Mouse (Mus musculus): ENCODE data around the gene Sptb. TPM values are rescaled to one million over a fixed set of nuclear protein-coding genes. Genes with fewer than 3 reads are reported as not detected.

The Sptb gene
- total RNA-seq, 2 experiments from 2014 or later, result 121 to 125 TPM

- no peak for DNase-seq
Measured at GRCm38 (mm10) chr12:76576061-76576460, 134.3 kb downstream of the Sptb start.

GRCm38 (mm10) chr12:76574815-76575214 lies 135.5 kb downstream of the Sptb start:
- DNase-seq, result no peak

- no peak for DNase-seq
Measured at GRCm38 (mm10) chr12:76573381-76573780, 137.0 kb downstream of the Sptb start.

DNA sequence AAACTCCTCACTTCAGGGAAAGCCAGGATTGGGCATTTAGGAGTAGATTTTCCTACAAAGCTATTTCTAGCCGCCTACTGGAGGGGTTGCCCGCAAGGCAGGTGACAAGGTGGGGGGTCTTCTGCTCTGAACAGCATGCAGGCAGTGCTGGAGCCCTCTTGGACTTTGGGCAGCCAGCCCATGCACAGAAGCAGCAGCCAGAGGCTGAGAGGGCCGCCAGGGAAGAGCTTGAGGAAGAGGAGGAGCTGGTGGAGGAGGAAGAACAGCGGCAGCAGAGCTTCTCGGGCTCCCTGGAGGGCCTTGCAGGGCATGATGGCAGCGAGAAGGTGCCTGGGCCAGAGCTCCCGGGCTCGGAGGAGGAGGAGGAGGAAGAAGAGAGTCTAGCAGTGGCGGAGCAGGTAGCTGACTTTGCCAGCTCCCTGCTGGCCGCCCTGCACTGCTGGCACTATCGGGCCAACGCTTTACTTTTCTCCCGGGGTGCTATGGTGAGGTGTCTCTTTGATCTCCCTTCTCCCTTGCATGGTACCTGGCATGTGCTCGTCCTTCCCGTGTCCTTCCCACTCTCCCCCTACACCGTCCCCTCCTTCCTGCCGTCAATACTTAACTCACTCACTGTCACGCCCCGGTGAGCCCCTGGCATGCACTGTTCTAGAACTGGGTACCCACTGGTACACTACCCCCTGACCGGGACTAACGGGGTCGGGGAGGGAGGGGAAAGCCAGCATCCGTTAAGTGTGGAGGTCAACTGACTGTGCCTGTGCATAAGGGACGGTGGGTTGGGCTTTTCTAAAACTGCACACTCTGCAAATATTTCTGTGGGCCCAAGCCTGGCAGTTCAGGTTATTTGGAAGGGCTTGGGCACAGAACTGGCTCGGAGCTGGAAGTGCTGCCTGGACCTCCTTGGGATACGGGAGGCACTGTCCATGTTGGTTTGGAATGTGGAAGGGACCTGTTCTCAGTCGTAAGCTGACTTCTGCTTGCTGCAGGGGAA lies 137.8 kb downstream of the Sptb start:
- DNase-seq, result no peak

GRCm38 (mm10) chr12:76571266-76571665 lies 139.1 kb downstream of the Sptb start:
- DNase-seq, result no peak

DNA sequence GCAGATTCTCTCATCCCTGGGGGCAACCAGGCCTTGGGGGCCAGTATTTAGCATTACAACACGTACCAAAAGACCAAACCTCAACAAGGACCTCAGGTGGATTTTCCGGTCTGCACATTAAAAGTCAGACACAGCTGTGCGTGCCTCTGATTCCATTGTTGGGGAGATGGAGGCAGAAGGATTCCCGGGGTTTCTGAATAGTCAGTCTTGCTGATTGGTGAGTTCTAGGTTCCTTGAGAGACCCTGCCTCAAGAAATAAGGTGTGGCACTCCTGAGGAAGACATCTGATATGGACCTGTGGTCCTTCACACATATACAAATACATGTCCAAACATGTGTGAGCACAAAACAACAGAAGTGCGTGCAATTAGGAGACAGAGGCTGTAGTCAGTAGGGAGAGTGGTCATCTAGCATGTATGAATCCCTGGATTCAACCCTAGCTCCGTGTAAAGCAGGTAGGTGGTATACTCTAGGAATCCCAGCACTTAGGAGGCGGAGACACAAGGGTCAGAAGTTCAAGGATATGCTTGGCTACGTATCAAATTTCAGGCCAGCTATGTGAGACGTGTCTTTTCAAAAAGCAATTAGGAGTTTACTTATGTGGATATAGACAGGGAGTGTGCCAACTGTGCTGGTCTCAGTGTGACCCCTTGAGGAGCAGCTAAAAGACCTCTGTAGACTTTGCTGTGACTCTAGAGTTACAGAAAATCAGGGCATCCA lies 140.0 kb downstream of the Sptb start:
- no peak for DNase-seq

DNA sequence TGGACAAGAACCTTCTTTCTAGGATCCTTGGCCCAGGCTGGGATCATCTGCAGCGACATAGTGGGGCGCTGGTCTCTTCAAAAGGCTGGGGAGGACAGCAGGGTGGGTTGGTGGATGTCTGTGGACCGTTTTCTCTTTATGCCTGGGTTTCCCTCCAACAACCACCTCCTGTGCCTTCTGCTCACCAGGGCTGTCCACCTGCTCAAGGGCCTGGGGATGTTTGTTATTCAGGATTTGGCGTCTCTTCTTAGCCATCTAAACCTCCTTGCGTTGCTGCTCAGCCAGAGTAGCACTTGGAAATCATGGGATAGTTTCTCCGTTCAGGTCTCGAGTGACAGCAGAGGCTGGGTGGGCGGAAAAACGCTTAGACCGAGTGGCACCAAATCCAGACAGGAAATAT lies 144.1 kb downstream of the Sptb start:
- no peak for DNase-seq

GRCm38 (mm10) chr12:76562196-76562595 lies 148.2 kb downstream of the Sptb start:
- DNase-seq, result no peak

DNA sequence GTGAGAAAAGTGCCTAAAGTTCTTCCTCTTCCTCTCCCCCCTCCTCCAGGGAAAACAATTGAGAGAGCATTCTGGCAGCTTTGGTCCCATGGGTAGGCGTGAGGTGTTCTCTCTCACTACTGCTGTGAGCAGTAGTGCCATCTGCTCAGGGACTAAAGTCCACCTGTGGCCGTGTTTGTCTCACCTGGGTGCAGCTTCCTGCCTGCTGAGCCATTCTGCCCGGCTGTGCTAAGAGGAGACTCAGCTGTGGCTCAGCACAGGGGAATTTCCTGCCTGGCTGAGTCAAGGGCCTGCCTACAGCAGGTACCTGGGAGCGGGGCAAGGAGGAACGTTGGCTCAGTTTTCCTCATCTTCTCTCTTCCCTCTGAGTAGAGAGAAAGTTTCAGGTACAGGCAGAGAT lies 152.1 kb downstream of the Sptb start:
- no peak for DNase-seq

DNA sequence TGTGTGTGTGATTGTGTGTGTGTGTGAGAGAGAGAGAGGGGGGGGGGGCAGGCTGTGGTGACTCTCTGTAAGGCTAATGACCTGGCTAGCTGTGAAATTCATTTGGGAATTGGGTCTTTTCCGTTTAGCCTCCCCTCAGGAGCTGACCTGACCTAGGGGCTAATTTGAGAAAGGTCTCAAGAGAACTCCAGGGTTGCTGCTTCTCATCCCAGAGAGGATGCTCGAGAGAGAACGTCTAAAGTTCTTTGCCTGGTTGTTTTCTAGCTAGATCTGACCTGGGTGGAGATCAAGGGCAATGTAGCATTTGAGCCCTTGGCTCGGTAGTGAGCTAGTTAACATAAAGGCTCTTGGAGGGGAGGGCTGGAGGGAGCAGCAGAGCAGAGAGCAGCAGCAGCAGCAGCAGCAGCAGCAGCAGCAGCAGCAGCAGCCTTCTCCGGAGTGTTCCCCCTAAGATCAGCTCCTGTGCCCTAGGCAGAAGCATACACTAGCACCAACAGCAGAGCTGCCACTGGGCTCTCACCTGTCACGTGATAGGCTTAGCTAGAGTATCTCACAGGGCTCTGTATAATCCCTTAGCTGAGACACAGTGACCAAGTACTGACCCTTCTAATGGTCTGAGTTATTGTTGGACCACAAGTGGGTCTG lies 153.5 kb downstream of the Sptb start:
- DNase-seq, result peak; percentile 7

DNA sequence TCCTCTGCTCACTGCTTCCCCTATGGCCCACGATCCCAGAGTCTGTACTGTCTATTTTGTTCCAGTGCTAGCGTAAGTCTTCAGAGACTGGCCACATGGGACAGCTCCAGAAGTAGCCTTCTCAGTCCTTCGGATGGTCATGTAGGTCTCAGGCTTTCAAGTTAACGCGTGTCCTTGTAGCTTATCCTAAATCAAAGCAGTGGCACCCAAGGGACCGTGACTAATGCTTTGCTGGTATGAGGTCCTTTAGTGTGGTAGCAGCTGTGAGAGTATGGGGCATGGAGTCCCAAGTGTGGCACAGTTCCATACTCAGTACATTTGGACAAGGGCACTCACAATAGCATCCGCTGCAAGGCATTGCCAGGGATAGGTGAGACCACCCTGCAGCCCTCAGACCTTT lies 154.2 kb downstream of the Sptb start:
- DNase-seq, result peak; percentile 5

GRCm38 (mm10) chr12:76554871-76555386 lies 155.4 kb downstream of the Sptb start:
- DNase-seq, result no peak

- DNase-seq, result peak; percentile 45
Measured at GRCm38 (mm10) chr12:76554392-76554791, 156.0 kb downstream of the Sptb start.

DNA sequence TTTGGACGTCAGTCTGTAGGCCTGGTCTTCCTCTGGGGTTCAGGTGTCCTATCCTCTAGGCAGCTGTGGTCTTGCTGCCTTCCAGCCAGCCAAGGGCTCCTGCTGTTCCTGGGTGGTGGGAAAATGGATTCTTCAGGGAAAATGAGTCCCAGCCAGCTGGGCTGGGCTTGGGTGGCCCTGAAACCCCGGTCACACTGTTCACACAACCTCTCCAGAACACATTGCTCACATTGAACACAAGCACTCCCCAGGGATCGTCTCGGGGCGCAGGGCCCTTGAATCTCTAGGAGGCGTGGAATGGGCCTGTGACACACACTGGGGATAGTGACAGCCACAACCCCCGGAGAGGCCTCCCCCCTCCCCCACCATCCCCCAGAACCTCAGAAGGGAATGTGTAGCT lies 156.4 kb downstream of the Sptb start:
- DNase-seq, result peak; percentile 72

DNA sequence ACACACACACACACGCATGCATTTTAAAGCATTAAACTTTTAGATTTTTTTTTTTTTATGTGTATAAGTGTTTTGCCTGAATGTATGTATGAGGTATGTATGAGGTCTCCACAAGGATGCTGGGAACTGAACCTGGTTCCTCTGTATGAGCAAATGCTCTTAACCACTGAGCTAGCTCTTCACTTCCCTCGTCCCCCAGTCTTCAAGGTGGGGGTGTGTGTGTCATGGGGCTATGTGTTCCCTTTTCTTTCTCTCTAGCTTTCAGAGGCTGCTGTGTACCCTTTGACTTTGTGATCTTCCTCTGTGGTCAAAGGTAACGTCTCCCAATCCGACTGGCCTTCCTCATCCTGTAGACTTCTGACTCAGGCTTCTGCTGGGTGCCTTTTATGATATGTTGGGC lies 157.4 kb downstream of the Sptb start:
- no peak for DNase-seq

GRCm38 (mm10) chr12:76552321-76552720 lies 158.0 kb downstream of the Sptb start:
- no peak for DNase-seq

DNA sequence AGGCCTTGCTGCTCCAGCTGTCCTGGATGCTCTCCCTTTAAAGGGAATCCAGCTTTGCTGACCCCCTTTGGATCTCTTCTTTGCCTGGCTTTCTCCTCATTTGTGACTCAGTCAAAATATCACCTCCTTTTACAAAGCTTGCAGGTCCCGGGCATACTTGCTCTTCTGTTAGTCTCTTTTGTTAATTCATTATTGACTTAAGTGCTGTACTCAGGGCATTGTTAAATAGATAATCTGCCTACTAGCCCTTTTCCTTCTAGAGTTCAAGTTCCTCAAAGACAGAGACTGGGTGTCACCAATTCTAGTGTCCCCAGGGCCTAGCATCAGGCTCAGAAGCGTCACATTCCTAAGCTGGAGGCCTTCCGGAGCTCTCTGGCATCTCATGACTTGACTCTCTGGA lies 161.1 kb downstream of the Sptb start:
- DNase-seq, result no peak

GRCm38 (mm10) chr12:76548082-76548423 lies 162.3 kb downstream of the Sptb start:
- no peak for DNase-seq

GRCm38 (mm10) chr12:76547409-76548081 lies 162.8 kb downstream of the Sptb start:
- no peak for DNase-seq

- no peak for DNase-seq
Measured at GRCm38 (mm10) chr12:76546383-76547276, 163.7 kb downstream of the Sptb start.

GRCm38 (mm10) chr12:76545786-76546370 lies 164.5 kb downstream of the Sptb start:
- DNase-seq, result no peak

Measured in gastrocnemius, postnatal 25 days (tissue).